Mouse (Mus musculus) hindbrain, postnatal 0 days (tissue): ENCODE data around the gene Spata6. TPM values are rescaled to one million over a fixed set of nuclear protein-coding genes. Genes with fewer than 3 reads are reported as not detected.
A peak's percentile ranks its signal among the peaks of the same experiment; 100 is the strongest.

ENCODE experiments used
- ATAC-seq: fragments of 200-750 bp; cut with Nextera tagmentation; 2 replicates; pipeline ENCODE4 v1.8.0; 2017; ENCODE audit warnings: mild to moderate bottlenecking, moderate TSS enrichment, moderate library complexity
- DNase-seq: peaks from one replicate; pipeline ENCODE4 v3.0.0-alpha.2; 2015; ENCODE audit warnings: low spot score
- H3K27ac ChIP-seq: fragments of 300-500 bp; sonication (generic); 2 replicates; pipeline ENCODE4 v1.5.1; 2014; ENCODE audit warnings: mild to moderate bottlenecking
- H3K27me3 ChIP-seq: fragments of 300-500 bp; sonication (generic); 2 replicates; pipeline ENCODE4 v1.6.1; 2014; ENCODE audit warnings: low read length, mixed read lengths; ENCODE audit not compliant: insufficient read depth
- H3K36me3 ChIP-seq: fragments of 300-500 bp; sonication (generic); 2 replicates; pipeline ENCODE4 v1.6.1; 2014; ENCODE audit warnings: low read length, mixed read lengths; ENCODE audit not compliant: insufficient read depth
- H3K4me1 ChIP-seq: fragments of 300-500 bp; sonication (generic); 2 replicates; pipeline ENCODE4 v1.6.1; 2014; ENCODE audit warnings: antibody characterized with exemption, low read length, mixed read lengths; ENCODE audit not compliant: insufficient read depth
- H3K4me2 ChIP-seq: fragments of 300-500 bp; sonication (generic); 2 replicates; pipeline ENCODE4 v1.6.1; 2014; ENCODE audit warnings: low read depth, mild to moderate bottlenecking, low read length, moderate library complexity, mixed read lengths
- H3K4me3 ChIP-seq: fragments of 300-500 bp; sonication (generic); 2 replicates; pipeline ENCODE4 v1.5.1; 2014; ENCODE audit warnings: low read length
- H3K9ac ChIP-seq: fragments of 300-500 bp; sonication (generic); replicated peaks from 2 replicates; pipeline ENCODE4 v1.6.1; 2014; ENCODE audit warnings: mild to moderate bottlenecking, low read length, moderate library complexity, mixed read lengths
- H3K9me3 ChIP-seq: fragments of 300-500 bp; sonication (generic); 2 replicates; pipeline ENCODE4 v1.6.1; 2016; ENCODE audit warnings: low read length, mixed read lengths
- CTCF ChIP-seq: IDR thresholded peaks from 2 replicates; pipeline ENCODE4 v1.5.1; 2016; ENCODE audit warnings: antibody characterized with exemption, control low read depth, low read depth
- WGBS: fragments of 180-500 bp; shearing (Covaris S2); extraction: QIAGEN DNeasy Blood & Tissue Kit; methylation state at CpG from one replicate; pipeline ENCODE4 v1.1.7; 2014; 5-methylcytosine and 5-hydroxymethylcytosine counted together
- polyA plus RNA-seq: library from polyadenylated mRNA; unstranded; fragments of >200 nt; fragmentation: Nextera tagmentation; extraction: Ambion mirVana; gene quantifications from 2 replicates; pipeline ENCODE4 v1.2.1, GENCODE M21; 2015
- total RNA-seq: library from RNA; depleted of rRNA; stranded (reverse); fragments of >200 nt; gene quantifications from 2 replicates; pipeline ENCODE4 v1.2.3, GENCODE M21; 2014

Spata6 gene
- total and polyA plus RNA-seq, 2 experiments from 2014 or later, result 11.9 to 21.2 TPM

- Histone ChIP-seq H3K27ac (no peak overlapping the region), H3K9ac (no peak overlapping the region), H3K4me3 (no peak overlapping the region), H3K9me3 (no peaks in the 10 kb centered on the region), H3K4me2 (no peak overlapping the region), H3K27me3 (no peaks in the 10 kb centered on the region), H3K4me1 (no peaks in the 10 kb centered on the region), H3K36me3 (no peaks in the 10 kb centered on the region)
- ATAC-seq, result no peak
- TF ChIP-seq CTCF, result no peak
- DNase-seq, result no peak
- 51% methylated on average over 5 of the region's 5 CpGs for WGBS
Measured at GRCm38 (mm10) chr4:111683843-111684242, 35.9 kb upstream of the Spata6 start.

DNA sequence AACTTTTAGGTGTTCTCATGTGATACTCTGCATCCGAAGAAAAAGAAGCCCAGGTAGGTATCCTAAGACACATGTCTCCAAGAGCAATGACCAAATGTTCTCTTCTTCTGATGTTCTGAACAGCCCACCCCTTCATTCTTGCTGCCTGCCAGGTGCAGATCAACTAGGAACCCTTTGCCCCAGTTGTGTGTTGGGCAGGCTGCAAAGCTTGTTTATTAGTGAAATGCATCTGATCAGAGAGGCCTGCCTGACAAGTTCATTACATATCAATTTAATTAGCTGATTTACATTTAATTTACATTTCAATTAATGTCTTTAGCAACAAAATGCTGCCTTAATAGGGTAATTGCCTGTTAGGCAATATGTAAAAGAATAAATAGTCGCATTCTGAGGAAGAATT is 33.8 kb upstream of the Spata6 start:
- Histone ChIP-seq H3K4me2 (no peak overlapping the region), H3K36me3 (no peaks in the 10 kb centered on the region), H3K4me1 (no peaks in the 10 kb centered on the region), H3K27me3 (no peaks in the 10 kb centered on the region), H3K9ac (no peak overlapping the region), H3K9me3 (no peaks in the 10 kb centered on the region), H3K27ac (no peak overlapping the region), H3K4me3 (no peak overlapping the region)
- WGBS, result 74% methylated on average over 2 of the region's 2 CpGs
- no peak for DNase-seq
- ATAC-seq, result no peak
- TF ChIP-seq CTCF, result no peak

- ATAC-seq, result peak; percentile 65
- Histone ChIP-seq H3K27ac (no peak overlapping the region), H3K27me3 (no peaks in the 10 kb centered on the region), H3K9ac (no peak overlapping the region), H3K4me2 (peak overlapping the region; percentile 53), H3K4me1 (no peaks in the 10 kb centered on the region), H3K36me3 (no peaks in the 10 kb centered on the region), H3K9me3 (no peaks in the 10 kb centered on the region), H3K4me3 (no peak overlapping the region; the same call in 1 of the 2 replicates)
- peak; percentile 85 for DNase-seq
- TF ChIP-seq CTCF, result peak; percentile 87
- 7% methylated on average over 9 of the region's 9 CpGs for WGBS
Measured at GRCm38 (mm10) chr4:111686951-111687350, 32.8 kb upstream of the Spata6 start.

DNA sequence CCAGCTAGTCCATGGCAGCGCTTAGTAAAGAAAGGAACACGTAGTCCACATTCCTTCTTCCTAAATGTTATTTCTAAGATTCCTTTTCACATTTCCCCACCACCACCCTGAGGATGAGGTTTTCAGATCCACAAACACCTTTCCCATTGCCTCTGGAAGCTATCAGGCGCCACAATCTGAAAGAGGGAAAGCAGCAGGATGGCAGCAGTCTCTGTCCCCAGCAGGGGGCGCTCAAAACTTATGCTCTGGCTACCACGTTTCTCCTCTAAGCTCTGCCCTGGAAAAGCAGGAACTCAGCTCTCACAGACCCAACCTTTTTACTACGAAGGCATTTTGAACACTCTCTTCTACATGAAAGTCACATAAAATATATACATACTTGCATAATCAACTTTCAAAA is 32.2 kb upstream of the Spata6 start:
- peak overlapping the region; percentile 10; the same call in 1 of the 2 replicates for H3K4me3 ChIP-seq
- 20% methylated on average over 6 of the region's 6 CpGs for WGBS
- H3K4me1 ChIP-seq, result no peaks in the 10 kb centered on the region
- ATAC-seq (no peak), DNase-seq (peak; percentile 90)
- H3K9me3 ChIP-seq, result no peaks in the 10 kb centered on the region
- H3K27ac ChIP-seq, result no peak overlapping the region
- TF ChIP-seq CTCF, result peak; percentile 82
- H3K4me2 ChIP-seq, result peak overlapping the region; percentile 53
- no peaks in the 10 kb centered on the region for H3K36me3 ChIP-seq
- no peak overlapping the region; the same call in 1 of the 2 replicates for H3K9ac ChIP-seq
- no peaks in the 10 kb centered on the region for H3K27me3 ChIP-seq

DNA sequence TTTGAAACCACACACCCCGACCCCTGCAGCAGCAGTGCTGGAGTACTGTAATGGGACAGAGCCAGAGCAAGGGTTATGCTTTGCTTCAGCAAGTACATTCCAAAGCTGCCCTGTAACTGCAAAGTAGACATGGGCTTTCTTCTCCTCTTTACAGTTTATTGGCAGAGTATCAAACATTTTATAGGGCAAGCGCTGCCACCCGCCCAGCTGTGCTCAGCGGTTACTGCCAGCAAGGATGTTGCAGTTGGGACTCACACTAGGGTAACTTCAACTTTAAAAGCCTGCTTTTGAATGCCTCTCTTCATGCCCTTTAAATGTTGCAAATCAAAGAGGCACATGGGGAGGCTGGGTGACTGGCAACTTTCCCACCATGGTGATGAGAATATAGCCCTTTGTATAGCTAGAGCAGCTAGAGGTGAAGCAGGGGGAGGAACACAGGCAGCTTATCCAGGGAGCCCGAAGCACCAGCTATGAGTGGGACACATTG is 28.7 kb upstream of the Spata6 start:
- Histone ChIP-seq H3K9me3 (no peaks in the 10 kb centered on the region), H3K27me3 (no peaks in the 10 kb centered on the region), H3K4me2 (no peak overlapping the region), H3K27ac (no peak overlapping the region), H3K9ac (no peak overlapping the region), H3K4me3 (no peak overlapping the region), H3K36me3 (no peaks in the 10 kb centered on the region), H3K4me1 (no peaks in the 10 kb centered on the region)
- TF ChIP-seq CTCF, result no peak
- DNase-seq, result peak; percentile 75
- ATAC-seq, result peak; percentile 88
- WGBS, result 20% methylated on average over 5 of the region's 5 CpGs

- no peak for TF ChIP-seq CTCF
- Histone ChIP-seq H3K9ac (no peak overlapping the region), H3K4me3 (no peak overlapping the region), H3K4me1 (no peaks in the 10 kb centered on the region), H3K27me3 (no peaks in the 10 kb centered on the region), H3K4me2 (no peak overlapping the region), H3K27ac (no peak overlapping the region), H3K36me3 (no peaks in the 10 kb centered on the region), H3K9me3 (no peaks in the 10 kb centered on the region)
- ATAC-seq (no peak), DNase-seq (no peak)
- 71% methylated on average over 1 of the region's 1 CpGs for WGBS
Measured at GRCm38 (mm10) chr4:111701381-111701780, 18.4 kb upstream of the Spata6 start.

GRCm38 (mm10) chr4:111704126-111704525 is 15.7 kb upstream of the Spata6 start:
- Histone ChIP-seq H3K36me3 (no peaks in the 10 kb centered on the region), H3K27me3 (no peaks in the 10 kb centered on the region), H3K9me3 (no peaks in the 10 kb centered on the region), H3K9ac (no peak overlapping the region), H3K4me1 (no peaks in the 10 kb centered on the region), H3K4me3 (no peak overlapping the region), H3K4me2 (no peak overlapping the region), H3K27ac (no peak overlapping the region)
- TF ChIP-seq CTCF, result no peak
- 87% methylated on average over 2 of the region's 2 CpGs for WGBS
- ATAC-seq, result no peak
- no peak for DNase-seq
